Mouse (Mus musculus): ENCODE data around the gene Tep1. TPM values are rescaled to one million over a fixed set of nuclear protein-coding genes. Genes with fewer than 3 reads are reported as not detected.

The Tep1 gene
- polyA plus RNA-seq, 1 experiment from 2014 or later = 3.3 TPM

GRCm38 (mm10) chr14:50804683-50805082 is 65.7 kb downstream of the Tep1 start:
- Histone ChIP-seq H3K9me3 (ENCODE audit: control insufficient read depth, low read length) (no peaks in the 10 kb centered on the region), H3K36me3 (ENCODE audit: control insufficient read depth, insufficient read depth, low read length) (no peaks in the 10 kb centered on the region), H3K4me3 (ENCODE audit: low read length) (no peak overlapping the region), H3K4me2 (ENCODE audit: low read length) (no peak overlapping the region), H3K27ac (ENCODE audit: low read depth, low read length) (no peak overlapping the region), H3K27me3 (replicated peaks; ENCODE audit: control insufficient read depth, insufficient read depth, low read length) (no peaks in the 10 kb centered on the region), H3K4me1 (ENCODE audit: control insufficient read depth, insufficient read depth, low read depth, low read length) (peaks cover 6% of the 10 kb centered on the region), H3K9ac (ENCODE audit: low read depth, low read length) (no peak overlapping the region)
- WGBS = 78% methylated on average over 13 of the region's 13 CpGs
- ATAC-seq = no peak

GRCm38 (mm10) chr14:50802843-50803562 is 67.4 kb downstream of the Tep1 start:
- peaks cover 2% of the 10 kb centered on the region; the same call in 1 of the 2 replicates for H3K4me1 ChIP-seq (ENCODE audit: control insufficient read depth, insufficient read depth, low read depth, low read length)
- H3K36me3 ChIP-seq (ENCODE audit: control insufficient read depth, insufficient read depth, low read length) = no peaks in the 10 kb centered on the region
- no peak overlapping the region for H3K4me2 ChIP-seq (ENCODE audit: low read length)
- 66% methylated on average over 4 of the region's 4 CpGs for WGBS
- ATAC-seq = no peak
- no peak overlapping the region for H3K27ac ChIP-seq (ENCODE audit: low read depth, low read length)
- H3K27me3 ChIP-seq (replicated peaks; ENCODE audit: control insufficient read depth, insufficient read depth, low read length) = no peaks in the 10 kb centered on the region
- H3K4me3 ChIP-seq (ENCODE audit: low read length) = no peak overlapping the region
- no peaks in the 10 kb centered on the region for H3K9me3 ChIP-seq (ENCODE audit: control insufficient read depth, low read length)
- H3K9ac ChIP-seq (ENCODE audit: low read depth, low read length) = no peak overlapping the region

- no peak overlapping the region for H3K4me2 ChIP-seq (ENCODE audit: low read length)
- H3K4me3 ChIP-seq (ENCODE audit: low read length) = no peak overlapping the region
- H3K9me3 ChIP-seq (ENCODE audit: control insufficient read depth, low read length) = no peaks in the 10 kb centered on the region
- ATAC-seq = no peak
- no peaks in the 10 kb centered on the region for H3K27me3 ChIP-seq (replicated peaks; ENCODE audit: control insufficient read depth, insufficient read depth, low read length)
- H3K36me3 ChIP-seq (ENCODE audit: control insufficient read depth, insufficient read depth, low read length) = no peaks in the 10 kb centered on the region
- H3K9ac ChIP-seq (ENCODE audit: low read depth, low read length) = no peak overlapping the region
- H3K4me1 ChIP-seq (ENCODE audit: control insufficient read depth, insufficient read depth, low read depth, low read length) = peaks cover 2% of the 10 kb centered on the region; the same call in 1 of the 2 replicates
- 88% methylated on average over 6 of the region's 6 CpGs for WGBS
- H3K27ac ChIP-seq (ENCODE audit: low read depth, low read length) = no peak overlapping the region
Observed at GRCm38 (mm10) chr14:50802441-50802840, 67.9 kb downstream of the Tep1 start.

GRCm38 (mm10) chr14:50799502-50800259 is 70.7 kb downstream of the Tep1 start:
- no peaks in the 10 kb centered on the region for H3K4me1 ChIP-seq (ENCODE audit: control insufficient read depth, insufficient read depth, low read depth, low read length)
- peak overlapping the region; percentile 47 for H3K9ac ChIP-seq (ENCODE audit: low read depth, low read length)
- WGBS = 7% methylated on average over 3 of the region's 3 CpGs
- H3K9me3 ChIP-seq (ENCODE audit: control insufficient read depth, low read length) = no peaks in the 10 kb centered on the region
- H3K27ac ChIP-seq (ENCODE audit: low read depth, low read length) = no peak overlapping the region
- 0 out of 2 replicates have a peak overlapping the region, but pooled peaks have one; percentile 25 for H3K4me2 ChIP-seq (ENCODE audit: low read length)
- ATAC-seq = peak; percentile 42; the same call in 1 of the 2 replicates
- no peak overlapping the region for H3K4me3 ChIP-seq (ENCODE audit: low read length)
- H3K36me3 ChIP-seq (ENCODE audit: control insufficient read depth, insufficient read depth, low read length) = no peaks in the 10 kb centered on the region
- no peaks in the 10 kb centered on the region for H3K27me3 ChIP-seq (replicated peaks; ENCODE audit: control insufficient read depth, insufficient read depth, low read length)

GRCm38 (mm10) chr14:50798512-50798911 is 71.8 kb downstream of the Tep1 start:
- Histone ChIP-seq H3K4me1 (ENCODE audit: control insufficient read depth, insufficient read depth, low read depth, low read length) (no peaks in the 10 kb centered on the region), H3K36me3 (ENCODE audit: control insufficient read depth, insufficient read depth, low read length) (no peaks in the 10 kb centered on the region), H3K9ac (ENCODE audit: low read depth, low read length) (no peak overlapping the region), H3K9me3 (ENCODE audit: control insufficient read depth, low read length) (no peaks in the 10 kb centered on the region), H3K27me3 (replicated peaks; ENCODE audit: control insufficient read depth, insufficient read depth, low read length) (no peaks in the 10 kb centered on the region), H3K4me3 (ENCODE audit: low read length) (no peak overlapping the region), H3K27ac (ENCODE audit: low read depth, low read length) (no peak overlapping the region), H3K4me2 (ENCODE audit: low read length) (no peak overlapping the region)
- 76% methylated on average over 2 of the region's 2 CpGs for WGBS
- no peak for ATAC-seq

GRCm38 (mm10) chr14:50796464-50796863 is 73.9 kb downstream of the Tep1 start:
- Histone ChIP-seq H3K9me3 (ENCODE audit: control insufficient read depth, low read length) (no peaks in the 10 kb centered on the region), H3K9ac (ENCODE audit: low read depth, low read length) (no peak overlapping the region), H3K27ac (ENCODE audit: low read depth, low read length) (no peak overlapping the region), H3K27me3 (replicated peaks; ENCODE audit: control insufficient read depth, insufficient read depth, low read length) (no peaks in the 10 kb centered on the region), H3K36me3 (ENCODE audit: control insufficient read depth, insufficient read depth, low read length) (no peaks in the 10 kb centered on the region), H3K4me2 (ENCODE audit: low read length) (no peak overlapping the region), H3K4me1 (ENCODE audit: control insufficient read depth, insufficient read depth, low read depth, low read length) (no peaks in the 10 kb centered on the region), H3K4me3 (ENCODE audit: low read length) (no peak overlapping the region)
- 85% methylated on average over 1 of the region's 1 CpGs for WGBS
- ATAC-seq = no peak

- no peak overlapping the region for H3K4me3 ChIP-seq (ENCODE audit: low read length)
Observed at GRCm38 (mm10) chr14:50795965-50796364, 74.4 kb downstream of the Tep1 start.

GRCm38 (mm10) chr14:50795261-50795935 is 75.0 kb downstream of the Tep1 start:
- Histone ChIP-seq H3K9ac (ENCODE audit: low read depth, low read length) (no peak overlapping the region), H3K4me3 (ENCODE audit: low read length) (no peak overlapping the region), H3K9me3 (ENCODE audit: control insufficient read depth, low read length) (no peaks in the 10 kb centered on the region), H3K4me2 (ENCODE audit: low read length) (no peak overlapping the region), H3K4me1 (ENCODE audit: control insufficient read depth, insufficient read depth, low read depth, low read length) (no peaks in the 10 kb centered on the region), H3K27me3 (replicated peaks; ENCODE audit: control insufficient read depth, insufficient read depth, low read length) (no peaks in the 10 kb centered on the region), H3K27ac (ENCODE audit: low read depth, low read length) (no peak overlapping the region), H3K36me3 (ENCODE audit: control insufficient read depth, insufficient read depth, low read length) (no peaks in the 10 kb centered on the region)
- no peak for ATAC-seq
- WGBS = 96% methylated on average over 24 of the region's 24 CpGs

More at GRCm38 (mm10) chr14:50795965-50796364, 74.4 kb downstream of the Tep1 start:
- no peak overlapping the region for H3K27ac ChIP-seq (ENCODE audit: low read depth, low read length)
- H3K9me3 ChIP-seq (ENCODE audit: control insufficient read depth, low read length) = no peaks in the 10 kb centered on the region
- no peaks in the 10 kb centered on the region for H3K36me3 ChIP-seq (ENCODE audit: control insufficient read depth, insufficient read depth, low read length)
- no peak overlapping the region for H3K4me2 ChIP-seq (ENCODE audit: low read length)
- H3K4me1 ChIP-seq (ENCODE audit: control insufficient read depth, insufficient read depth, low read depth, low read length) = no peaks in the 10 kb centered on the region
- no peak overlapping the region for H3K9ac ChIP-seq (ENCODE audit: low read depth, low read length)
- H3K27me3 ChIP-seq (replicated peaks; ENCODE audit: control insufficient read depth, insufficient read depth, low read length) = no peaks in the 10 kb centered on the region
- 92% methylated on average over 4 of the region's 4 CpGs for WGBS
- ATAC-seq = no peak

GRCm38 (mm10) chr14:50788157-50788556 is 82.2 kb downstream of the Tep1 start:
- Histone ChIP-seq H3K4me2 (ENCODE audit: low read length) (no peak overlapping the region), H3K27ac (ENCODE audit: low read depth, low read length) (no peak overlapping the region), H3K27me3 (replicated peaks; ENCODE audit: control insufficient read depth, insufficient read depth, low read length) (no peaks in the 10 kb centered on the region), H3K9ac (ENCODE audit: low read depth, low read length) (no peak overlapping the region), H3K36me3 (ENCODE audit: control insufficient read depth, insufficient read depth, low read length) (no peaks in the 10 kb centered on the region), H3K9me3 (ENCODE audit: control insufficient read depth, low read length) (no peaks in the 10 kb centered on the region), H3K4me3 (ENCODE audit: low read length) (no peak overlapping the region), H3K4me1 (ENCODE audit: control insufficient read depth, insufficient read depth, low read depth, low read length) (peaks cover 13% of the 10 kb centered on the region)
- no peak for ATAC-seq
- WGBS = 9% methylated on average over 2 of the region's 2 CpGs
